Mouse (Mus musculus) cerebellum, adult (tissue): ENCODE measurements around the gene Gm5795.
"Not testable (repeated sequence)": the region's sequence is repeated elsewhere in the genome, so short reads cannot be mapped to it uniquely, and the experiment has no call there.

Source experiments
- ATAC-seq: cut with Nextera tagmentation; 2 replicates; pipeline ENCODE4 v1.9.2; 2017; ENCODE audit warnings: mild to moderate bottlenecking, moderate library complexity, mixed read lengths; ENCODE audit not compliant: insufficient number of reproducible peaks, low FRiP score, low TSS enrichment

The Gm5795 gene

GRCm38 (mm10) chr14:3187955-3188354 lies at the start of gene Gm5795:
Gene Gm5795 (plus strand): TSS chr14:3188255.
- ATAC-seq = not testable (repeated sequence)

- not testable (repeated sequence) for ATAC-seq
Observed at GRCm38 (mm10) chr14:3208272-3209152, 20.5 kb downstream of the Gm5795 start, which contains the start of gene D830030K20Rik. Gene D830030K20Rik (plus strand): TSS chr14:3208488.

GRCm38 (mm10) chr14:3209367-3209766 lies 21.3 kb downstream of the Gm5795 start:
- not testable (repeated sequence) for ATAC-seq
